Mouse (Mus musculus): ENCODE data around the gene Scn3a. TPM values are rescaled to one million over a fixed set of nuclear protein-coding genes. Genes with fewer than 3 reads are reported as not detected.

The Scn3a gene
- total and polyA plus RNA-seq, 2 experiments from 2014 or later: 51.7 to 97.5 TPM

- H3K4me2 ChIP-seq (ENCODE audit: low read depth, low read length, poor library complexity, severe bottlenecking): no peak overlapping the region
- H3K27me3 ChIP-seq (ENCODE audit: insufficient read depth, low read length): no peaks in the 10 kb centered on the region
- H3K9me3 ChIP-seq (ENCODE audit: low read length): no peaks in the 10 kb centered on the region
- no peak overlapping the region for H3K4me3 ChIP-seq (ENCODE audit: low read depth, low read length)
- DNase-seq (ENCODE audit: low spot score) (no peak), ATAC-seq (ENCODE audit: low FRiP score) (no peak)
- TF ChIP-seq CTCF (IDR thresholded peaks at IDR 0.05): no peak
- no peak overlapping the region for H3K9ac ChIP-seq (replicated peaks; ENCODE audit: low read length, poor library complexity, severe bottlenecking)
- no peaks in the 10 kb centered on the region for H3K4me1 ChIP-seq (ENCODE audit: insufficient read depth, low read length)
- no peaks in the 10 kb centered on the region for H3K36me3 ChIP-seq (ENCODE audit: insufficient read depth, low read length)
- H3K27ac ChIP-seq (ENCODE audit: low read depth, low read length): no peak overlapping the region
- WGBS: 95% methylated on average over 3 of the region's 3 CpGs
Observed at GRCm38 (mm10) chr2:65550564-65550963, 16.9 kb downstream of the Scn3a start.

- no peaks in the 10 kb centered on the region for H3K27me3 ChIP-seq (ENCODE audit: insufficient read depth, low read length)
- H3K4me3 ChIP-seq (ENCODE audit: low read depth, low read length): no peak overlapping the region
- H3K27ac ChIP-seq (ENCODE audit: low read depth, low read length): no peak overlapping the region
- no peak for ATAC-seq (ENCODE audit: low FRiP score)
- DNase-seq (ENCODE audit: low spot score): no peak
- no peak overlapping the region for H3K4me2 ChIP-seq (ENCODE audit: low read depth, low read length, poor library complexity, severe bottlenecking)
- no peaks in the 10 kb centered on the region for H3K36me3 ChIP-seq (ENCODE audit: insufficient read depth, low read length)
- peaks cover 3% of the 10 kb centered on the region; the same call in 1 of the 2 replicates for H3K4me1 ChIP-seq (ENCODE audit: insufficient read depth, low read length)
- 92% methylated on average over 6 of the region's 6 CpGs for WGBS
- H3K9me3 ChIP-seq (ENCODE audit: low read length): no peaks in the 10 kb centered on the region
- no peak for TF ChIP-seq CTCF (IDR thresholded peaks at IDR 0.05)
- no peak overlapping the region for H3K9ac ChIP-seq (replicated peaks; ENCODE audit: low read length, poor library complexity, severe bottlenecking)
Observed at GRCm38 (mm10) chr2:65548665-65549064, 18.8 kb downstream of the Scn3a start.

GRCm38 (mm10) chr2:65547341-65547740 is 20.1 kb downstream of the Scn3a start:
- Histone ChIP-seq H3K4me2 (ENCODE audit: low read depth, low read length, poor library complexity, severe bottlenecking) (no peak overlapping the region), H3K9me3 (ENCODE audit: low read length) (no peaks in the 10 kb centered on the region), H3K4me3 (ENCODE audit: low read depth, low read length) (no peak overlapping the region), H3K9ac (replicated peaks; ENCODE audit: low read length, poor library complexity, severe bottlenecking) (no peak overlapping the region), H3K36me3 (ENCODE audit: insufficient read depth, low read length) (no peaks in the 10 kb centered on the region), H3K27me3 (ENCODE audit: insufficient read depth, low read length) (no peaks in the 10 kb centered on the region), H3K4me1 (ENCODE audit: insufficient read depth, low read length) (peaks cover 5% of the 10 kb centered on the region; the same call in 1 of the 2 replicates), H3K27ac (ENCODE audit: low read depth, low read length) (no peak overlapping the region)
- DNase-seq (ENCODE audit: low spot score) (no peak), ATAC-seq (ENCODE audit: low FRiP score) (no peak)
- WGBS: 63% methylated on average over 4 of the region's 4 CpGs
- no peak for TF ChIP-seq CTCF (IDR thresholded peaks at IDR 0.05)

GRCm38 (mm10) chr2:65542906-65543592 is 24.4 kb downstream of the Scn3a start:
- Histone ChIP-seq H3K27me3 (ENCODE audit: insufficient read depth, low read length) (no peaks in the 10 kb centered on the region), H3K4me3 (ENCODE audit: low read depth, low read length) (no peak overlapping the region), H3K9me3 (ENCODE audit: low read length) (no peaks in the 10 kb centered on the region), H3K4me2 (ENCODE audit: low read depth, low read length, poor library complexity, severe bottlenecking) (no peak overlapping the region), H3K9ac (replicated peaks; ENCODE audit: low read length, poor library complexity, severe bottlenecking) (no peak overlapping the region), H3K27ac (ENCODE audit: low read depth, low read length) (no peak overlapping the region), H3K36me3 (ENCODE audit: insufficient read depth, low read length) (no peaks in the 10 kb centered on the region), H3K4me1 (ENCODE audit: insufficient read depth, low read length) (peaks cover 5% of the 10 kb centered on the region; the same call in 1 of the 2 replicates)
- DNase-seq (ENCODE audit: low spot score) (no peak), ATAC-seq (ENCODE audit: low FRiP score) (no peak)
- WGBS: 51% methylated on average over 10 of the region's 10 CpGs
- TF ChIP-seq CTCF (IDR thresholded peaks at IDR 0.05): no peak

GRCm38 (mm10) chr2:65541781-65542180 is 25.6 kb downstream of the Scn3a start:
- Histone ChIP-seq H3K4me3 (ENCODE audit: low read depth, low read length) (no peak overlapping the region), H3K9ac (replicated peaks; ENCODE audit: low read length, poor library complexity, severe bottlenecking) (no peak overlapping the region), H3K4me1 (ENCODE audit: insufficient read depth, low read length) (peaks cover 5% of the 10 kb centered on the region; the same call in 1 of the 2 replicates), H3K4me2 (ENCODE audit: low read depth, low read length, poor library complexity, severe bottlenecking) (no peak overlapping the region), H3K9me3 (ENCODE audit: low read length) (no peaks in the 10 kb centered on the region), H3K27ac (ENCODE audit: low read depth, low read length) (no peak overlapping the region), H3K36me3 (ENCODE audit: insufficient read depth, low read length) (no peaks in the 10 kb centered on the region), H3K27me3 (ENCODE audit: insufficient read depth, low read length) (no peaks in the 10 kb centered on the region)
- ATAC-seq (ENCODE audit: low FRiP score) (no peak), DNase-seq (ENCODE audit: low spot score) (no peak)
- WGBS: 50% methylated on average over 1 of the region's 1 CpGs
- TF ChIP-seq CTCF (IDR thresholded peaks at IDR 0.05): no peak

GRCm38 (mm10) chr2:65538436-65538835 is 29.0 kb downstream of the Scn3a start:
- DNase-seq (ENCODE audit: low spot score): no peak
- no peaks in the 10 kb centered on the region for H3K9me3 ChIP-seq (ENCODE audit: low read length)
- no peak overlapping the region for H3K27ac ChIP-seq (ENCODE audit: low read depth, low read length)
- 56% methylated on average over 5 of the region's 5 CpGs for WGBS
- no peak overlapping the region for H3K9ac ChIP-seq (replicated peaks; ENCODE audit: low read length, poor library complexity, severe bottlenecking)
- peaks cover 3% of the 10 kb centered on the region for H3K36me3 ChIP-seq (ENCODE audit: insufficient read depth, low read length)
- H3K4me3 ChIP-seq (ENCODE audit: low read depth, low read length): no peak overlapping the region
- ATAC-seq (ENCODE audit: low FRiP score): no peak
- H3K4me2 ChIP-seq (ENCODE audit: low read depth, low read length, poor library complexity, severe bottlenecking): no peak overlapping the region
- no peak for TF ChIP-seq CTCF (IDR thresholded peaks at IDR 0.05)
- H3K27me3 ChIP-seq (ENCODE audit: insufficient read depth, low read length): no peaks in the 10 kb centered on the region
- peaks cover under 1% of the 10 kb centered on the region; the same call in 1 of the 2 replicates for H3K4me1 ChIP-seq (ENCODE audit: insufficient read depth, low read length)

All from midbrain, postnatal 0 days (tissue).